In the genomic region with DNA sequence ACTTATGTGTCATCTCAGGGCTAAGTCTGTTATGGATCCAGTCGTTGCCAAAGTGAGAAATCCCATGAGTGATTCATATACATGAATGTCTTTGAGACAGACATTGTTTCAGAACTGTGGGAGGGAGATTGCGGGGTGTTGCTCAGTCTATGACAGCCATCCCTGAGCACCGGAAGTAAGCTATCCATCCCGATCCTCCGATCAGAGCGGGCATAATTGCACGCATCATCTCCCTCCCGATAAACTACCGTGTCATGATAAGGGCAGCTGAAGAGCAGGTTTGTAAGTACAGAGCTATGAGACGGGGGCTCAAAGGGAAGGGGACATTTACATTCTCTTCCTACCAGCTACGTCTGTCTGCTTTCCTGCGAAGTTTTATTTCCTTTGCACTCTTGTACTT, we compare ENCODE assay signal across 14 mouse cellular contexts.
DNase-seq lines count a peak whose midpoint lies in the region; ATAC-seq and TF ChIP-seq lines count a peak whose summit lies in the region.
"Had no signal": no experiment of that assay in that cellular context is flagged by ENCODE, and none has a peak within 500 bp of the region (broad histone marks: within the 10 kb centered on the region; RNA-seq: fewer than 3 reads in every experiment).

No protein-coding gene starts in this region.

- peak overlapping the region; percentile 23 for H3K4me2 ChIP-seq in hindbrain, embryonic 14.5 days (replicated peaks)
- peak overlapping the region; percentile 31 for H3K4me2 ChIP-seq in limb, embryonic 12.5 days
- peak overlapping the region; percentile 46 for H3K4me2 ChIP-seq in forebrain, embryonic 16.5 days (ENCODE audit: low read length)
- H3K4me2 ChIP-seq: embryonic facial prominence, embryonic 15.5 days; heart, embryonic 13.5 days; liver, embryonic 13.5 days had no signal

- H3K9ac ChIP-seq in hindbrain, embryonic 14.5 days = no peak overlapping the region; the same call in 1 of the 2 replicates
- no peak overlapping the region for H3K9ac ChIP-seq in limb, embryonic 12.5 days (replicated peaks)
- no peak overlapping the region for H3K9ac ChIP-seq in forebrain, embryonic 16.5 days (replicated peaks; ENCODE audit: low read depth, low read length)
- H3K9ac ChIP-seq in heart, adult 2 months (ENCODE audit: low read depth, low read length) = no peak overlapping the region
- H3K9ac ChIP-seq: embryonic facial prominence, embryonic 15.5 days; heart, embryonic 13.5 days; liver, embryonic 13.5 days had no signal

- no peak for TF ChIP-seq EP300 in heart, adult 2 months (IDR thresholded peaks at IDR 0.05; ENCODE audit: insufficient read depth, low read depth, low read length)

- no peaks in the 10 kb centered on the region for H3K4me1 ChIP-seq in hindbrain, embryonic 14.5 days (replicated peaks; ENCODE audit: control insufficient read depth, insufficient read depth, low read length)
- H3K4me1 ChIP-seq in hindbrain, embryonic 10.5 days (replicated peaks) = no peaks in the 10 kb centered on the region
- H3K4me1 ChIP-seq in limb, embryonic 12.5 days (replicated peaks) = no peaks in the 10 kb centered on the region
- peaks cover 5% of the 10 kb centered on the region; the same call in 1 of the 2 replicates for H3K4me1 ChIP-seq in limb, embryonic 10.5 days
- H3K4me1 ChIP-seq in forebrain, embryonic 16.5 days (replicated peaks; ENCODE audit: control insufficient read depth, insufficient read depth, low read length) = no peaks in the 10 kb centered on the region
- no peaks in the 10 kb centered on the region for H3K4me1 ChIP-seq in heart, adult 2 months (ENCODE audit: control insufficient read depth, insufficient read depth, low read length)
- H3K4me1 ChIP-seq: embryonic facial prominence, embryonic 15.5 days; heart, embryonic 13.5 days; liver, embryonic 13.5 days had no signal

- no peaks in the 10 kb centered on the region for H3K36me3 ChIP-seq in hindbrain, embryonic 14.5 days (replicated peaks; ENCODE audit: control insufficient read depth, insufficient read depth)
- no peaks in the 10 kb centered on the region for H3K36me3 ChIP-seq in hindbrain, embryonic 10.5 days
- no peaks in the 10 kb centered on the region for H3K36me3 ChIP-seq in limb, embryonic 12.5 days
- H3K36me3 ChIP-seq in limb, embryonic 10.5 days = no peaks in the 10 kb centered on the region
- H3K36me3 ChIP-seq in forebrain, embryonic 16.5 days (ENCODE audit: control insufficient read depth, insufficient read depth) = no peaks in the 10 kb centered on the region
- no peaks in the 10 kb centered on the region for H3K36me3 ChIP-seq in heart, adult 2 months (ENCODE audit: control insufficient read depth, insufficient read depth, low read length)
- H3K36me3 ChIP-seq: embryonic facial prominence, embryonic 15.5 days; heart, embryonic 13.5 days; liver, embryonic 13.5 days had no signal

- intact Hi-C loops in heart, adult 2 months (cut with DNase I) = no loop called here

- TF ChIP-seq POLR2A in heart, adult 2 months (IDR thresholded peaks at IDR 0.05; ENCODE audit: insufficient read depth, low read depth, low read length) = no peak

- WGBS in hindbrain, embryonic 14.5 days = 77% methylated on average over 12 of the region's 12 CpGs
- WGBS in hindbrain, embryonic 10.5 days = 90% methylated on average over 12 of the region's 12 CpGs
- 79% methylated on average over 12 of the region's 12 CpGs for WGBS in limb, embryonic 12.5 days
- WGBS in limb, embryonic 10.5 days = 89% methylated on average over 12 of the region's 12 CpGs
- 58% methylated on average over 12 of the region's 12 CpGs for WGBS in forebrain, embryonic 16.5 days
- 87% methylated on average over 12 of the region's 12 CpGs for WGBS in heart, adult 2 months

- H3K9me3 ChIP-seq in hindbrain, embryonic 14.5 days (ENCODE audit: control insufficient read depth, low read length) = no peaks in the 10 kb centered on the region
- H3K9me3 ChIP-seq in hindbrain, embryonic 10.5 days = no peaks in the 10 kb centered on the region
- H3K9me3 ChIP-seq in limb, embryonic 12.5 days = no peaks in the 10 kb centered on the region
- H3K9me3 ChIP-seq in limb, embryonic 10.5 days (replicated peaks) = no peaks in the 10 kb centered on the region
- H3K9me3 ChIP-seq in forebrain, embryonic 16.5 days (ENCODE audit: control insufficient read depth, low read length) = no peaks in the 10 kb centered on the region
- H3K9me3 ChIP-seq: embryonic facial prominence, embryonic 15.5 days; heart, embryonic 13.5 days had no signal

- no peak for TF ChIP-seq CTCF in heart, adult 2 months (IDR thresholded peaks at IDR 0.05)

- no peak overlapping the region for H3K27ac ChIP-seq in hindbrain, embryonic 14.5 days
- H3K27ac ChIP-seq in hindbrain, embryonic 10.5 days = no peak overlapping the region
- no peak overlapping the region for H3K27ac ChIP-seq in limb, embryonic 12.5 days
- no peak overlapping the region for H3K27ac ChIP-seq in limb, embryonic 10.5 days
- no peak overlapping the region for H3K27ac ChIP-seq in forebrain, embryonic 16.5 days (ENCODE audit: low read length)
- H3K27ac ChIP-seq in heart, adult 2 months = no peak overlapping the region
- H3K27ac ChIP-seq: embryonic facial prominence, embryonic 15.5 days; heart, embryonic 13.5 days; liver, embryonic 13.5 days; stomach, postnatal 0 days had no signal

- DNase-seq in hindbrain, embryonic 14.5 days (ENCODE audit: low spot score) = no peak
- no peak for DNase-seq in hindbrain, embryonic 10.5 days (ENCODE audit: low spot score)
- DNase-seq in limb, embryonic 10.5 days (ENCODE audit: low spot score) = no peak
- DNase-seq in brain, adult 2 months (ENCODE audit: low read depth, low spot score) = peak; percentile 26
- DNase-seq in heart, adult 2 months = no peak
- DNase-seq in cerebellum, adult 18-20 months = no peak
- DNase-seq: liver, embryonic 13.5 days; lung, postnatal 4 days had no signal

- no peaks in the 10 kb centered on the region for H3K79me2 ChIP-seq in heart, adult 2 months (replicated peaks; ENCODE audit: control insufficient read depth, insufficient read depth, low read length)

- no peaks in the 10 kb centered on the region for H3K27me3 ChIP-seq in hindbrain, embryonic 14.5 days (ENCODE audit: control insufficient read depth, insufficient read depth, low read length)
- H3K27me3 ChIP-seq in hindbrain, embryonic 10.5 days (ENCODE audit: insufficient read depth, poor library complexity, severe bottlenecking) = no peaks in the 10 kb centered on the region
- 0 out of 2 replicates have a peak, but pooled peaks cover 3% of the 10 kb centered on the region for H3K27me3 ChIP-seq in limb, embryonic 12.5 days
- H3K27me3 ChIP-seq in limb, embryonic 10.5 days (ENCODE audit: low read depth, poor library complexity, severe bottlenecking) = no peaks in the 10 kb centered on the region
- no peaks in the 10 kb centered on the region for H3K27me3 ChIP-seq in forebrain, embryonic 16.5 days (replicated peaks; ENCODE audit: control insufficient read depth, insufficient read depth, low read length)
- H3K27me3 ChIP-seq in heart, adult 2 months (ENCODE audit: control insufficient read depth, insufficient read depth, low read length) = no peaks in the 10 kb centered on the region
- H3K27me3 ChIP-seq: embryonic facial prominence, embryonic 15.5 days; heart, embryonic 13.5 days; liver, embryonic 13.5 days had no signal

- no peak overlapping the region for H3K4me3 ChIP-seq in hindbrain, embryonic 14.5 days (replicated peaks; ENCODE audit: low read length)
- no peak overlapping the region for H3K4me3 ChIP-seq in hindbrain, embryonic 10.5 days
- no peak overlapping the region for H3K4me3 ChIP-seq in limb, embryonic 12.5 days (replicated peaks)
- H3K4me3 ChIP-seq in limb, embryonic 10.5 days = no peak overlapping the region
- peak overlapping the region; percentile 31 for H3K4me3 ChIP-seq in forebrain, embryonic 16.5 days (replicated peaks; ENCODE audit: low read length)
- H3K4me3 ChIP-seq in heart, adult 2 months = no peak overlapping the region
- H3K4me3 ChIP-seq: embryonic facial prominence, embryonic 15.5 days; heart, embryonic 13.5 days; liver, embryonic 13.5 days had no signal

- ATAC-seq in hindbrain, embryonic 14.5 days (ENCODE audit: low FRiP score) = no peak
- ATAC-seq in limb, embryonic 12.5 days (ENCODE audit: insufficient number of reproducible peaks, insufficient read depth, low FRiP score, low TSS enrichment, low read depth) = no peak
- ATAC-seq in forebrain, embryonic 16.5 days = no peak; the same call in none of the 2 replicates
- ATAC-seq: CD4-positive, CD25-positive, alpha-beta regulatory T cell, adult 4 months had no signal
